Mouse (Mus musculus) thymus, adult 2 months (tissue): ENCODE results near the gene Rfx1. TPM values are rescaled to one million over a fixed set of nuclear protein-coding genes. Genes with fewer than 3 reads are reported as not detected.

Experiments used
- DNase-seq: peaks from one replicate; pipeline ENCODE4 v3.0.0; 2021
- H3K27ac ChIP-seq: fragments of 200-500 bp; 2 replicates; pipeline ENCODE4 v1.5.1; 2012; ENCODE audit warnings: low read length, control low read depth; ENCODE audit not compliant: control insufficient read depth, insufficient read depth
- H3K27me3 ChIP-seq: fragments of 200-500 bp; 2 replicates; pipeline ENCODE4 v1.6.1; 2012; ENCODE audit warnings: mild to moderate bottlenecking, low read length, moderate library complexity, mixed read lengths; ENCODE audit not compliant: control insufficient read depth, insufficient read depth
- H3K36me3 ChIP-seq: fragments of 200-500 bp; 2 replicates; pipeline ENCODE4 v1.6.1; 2012; ENCODE audit warnings: mild to moderate bottlenecking, low read length, moderate library complexity; ENCODE audit not compliant: control insufficient read depth, insufficient read depth
- H3K4me1 ChIP-seq: fragments of 200-500 bp; replicated peaks from 2 replicates; pipeline ENCODE4 v1.6.1; 2012; ENCODE audit warnings: low read length; ENCODE audit not compliant: control insufficient read depth, insufficient read depth
- H3K4me3 ChIP-seq: fragments of 200-500 bp; 2 replicates; pipeline ENCODE4 v1.5.1; 2012; ENCODE audit warnings: mild to moderate bottlenecking, low read length, control low read depth, moderate library complexity; ENCODE audit not compliant: control insufficient read depth, insufficient read depth
- CTCF ChIP-seq: fragments of 200-500 bp; IDR thresholded peaks from 2 replicates; pipeline ENCODE4 v1.5.1; 2012; ENCODE audit warnings: mild to moderate bottlenecking, control low read depth, low read length, moderate library complexity, borderline replicate concordance; ENCODE audit not compliant: control insufficient read depth, poor library complexity, insufficient read depth; ENCODE audit errors: extremely low read depth
- POLR2A ChIP-seq: fragments of 200-500 bp; IDR thresholded peaks from 2 replicates; pipeline ENCODE4 v1.6.1; 2012; ENCODE audit warnings: mild to moderate bottlenecking, low read length, control low read depth, moderate library complexity; ENCODE audit not compliant: control insufficient read depth, poor library complexity, insufficient read depth; ENCODE audit errors: extremely low read depth
- WGBS: fragments of 180-500 bp; shearing (Covaris S2); methylation state at CpG from one replicate; pipeline ENCODE4 v1.1.7; 2018; 5-methylcytosine and 5-hydroxymethylcytosine counted together
- polyA plus RNA-seq: library from polyadenylated mRNA; depleted of rRNA; stranded (reverse); fragments of >200 nt; gene quantifications from 2 replicates; pipeline ENCODE4 v1.2.3, GENCODE M21; 2012

Rfx1 gene
- polyA plus RNA-seq, 1 experiment: 76.1 TPM

GRCm38 (mm10) chr8:84024171-84024570, 42.5 kb upstream of the Rfx1 start:
- Histone ChIP-seq H3K4me3 (no peak overlapping the region), H3K4me1 (peaks cover 12% of the 10 kb centered on the region; the same call in 1 of the 2 replicates), H3K36me3 (no peaks in the 10 kb centered on the region), H3K27ac (no peak overlapping the region), H3K27me3 (no peaks in the 10 kb centered on the region; the same call in 1 of the 2 replicates)
- TF ChIP-seq CTCF (peak; percentile 86), POLR2A (no peak)
- WGBS: 20% methylated on average over 10 of the region's 10 CpGs
- peak; percentile 65 for DNase-seq

DNA sequence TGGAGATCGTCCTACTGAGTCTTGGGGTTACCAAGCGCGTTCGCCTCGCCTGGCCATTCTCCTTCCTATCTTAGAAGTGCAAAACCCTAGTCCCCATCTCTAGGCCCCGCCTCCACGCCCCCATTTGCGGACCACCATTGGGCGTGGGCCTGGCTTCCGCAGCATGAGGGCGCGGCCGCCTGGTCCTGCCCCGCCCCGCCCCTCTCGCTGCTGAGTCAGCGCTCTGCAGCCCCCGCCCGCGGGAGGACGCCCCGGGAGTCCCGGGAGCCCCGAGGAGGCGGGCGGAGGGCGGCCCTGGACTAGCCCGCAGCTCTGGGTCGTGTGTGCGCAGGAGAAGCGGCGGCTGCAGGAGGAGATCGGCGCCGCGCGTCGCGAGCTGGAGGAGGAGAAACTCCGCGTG, 40.8 kb upstream of the Rfx1 start:
- peak overlapping the region; percentile 10; the same call in 1 of the 2 replicates for H3K4me3 ChIP-seq
- H3K36me3 ChIP-seq: no peaks in the 10 kb centered on the region; the same call in 1 of the 2 replicates
- 2% methylated on average over 41 of the region's 41 CpGs for WGBS
- TF ChIP-seq CTCF (no peak), POLR2A (no peak)
- H3K27ac ChIP-seq: no peak overlapping the region
- no peaks in the 10 kb centered on the region; the same call in 1 of the 2 replicates for H3K27me3 ChIP-seq
- H3K4me1 ChIP-seq: peaks cover 12% of the 10 kb centered on the region; the same call in 1 of the 2 replicates
- DNase-seq: peak; percentile 78

DNA sequence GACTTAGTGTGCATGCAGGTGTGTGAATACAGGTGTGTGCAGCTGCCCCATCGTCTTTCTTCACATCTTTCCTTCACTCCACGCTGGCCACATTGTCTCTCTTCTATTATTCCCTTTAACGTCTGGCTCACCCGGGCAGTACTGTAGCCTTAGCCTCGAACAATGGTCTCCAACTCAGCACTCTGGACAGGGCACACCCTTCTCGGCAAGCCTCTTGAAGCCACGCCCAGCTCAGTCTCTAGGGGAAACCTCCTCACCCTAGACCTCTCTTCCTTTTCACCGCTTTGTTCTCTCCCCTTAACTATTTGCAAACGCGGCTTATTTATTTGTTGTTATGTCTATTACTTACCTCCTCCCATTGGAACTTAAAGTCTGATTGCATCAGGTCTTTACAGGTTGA, 39.2 kb upstream of the Rfx1 start:
- no peaks in the 10 kb centered on the region; the same call in 1 of the 2 replicates for H3K36me3 ChIP-seq
- 5% methylated on average over 10 of the region's 10 CpGs for WGBS
- DNase-seq: no peak
- no peak for TF ChIP-seq CTCF
- TF ChIP-seq POLR2A: no peak
- peaks cover 12% of the 10 kb centered on the region; the same call in 1 of the 2 replicates for H3K4me1 ChIP-seq
- H3K4me3 ChIP-seq: no peak overlapping the region
- no peak overlapping the region for H3K27ac ChIP-seq
- no peaks in the 10 kb centered on the region; the same call in 1 of the 2 replicates for H3K27me3 ChIP-seq

DNA sequence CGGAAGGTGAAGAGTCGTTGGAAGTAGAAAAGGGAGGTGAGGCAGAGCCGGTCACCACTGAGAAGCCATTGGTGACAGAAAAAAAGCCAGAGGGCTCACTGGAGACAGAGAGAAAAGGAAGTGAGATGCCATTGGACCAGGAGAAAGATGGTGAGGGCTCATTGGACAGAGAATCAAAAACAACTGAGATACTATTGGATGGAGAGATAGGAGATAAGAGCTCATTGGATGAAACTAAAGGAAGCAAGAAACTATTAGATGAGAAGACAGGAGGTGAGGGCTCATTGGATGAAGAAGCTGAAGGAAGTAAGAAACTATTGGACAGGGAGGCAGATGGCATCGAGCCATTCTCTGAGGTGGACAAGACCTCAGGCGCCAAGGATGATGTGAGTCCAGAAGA, 37.4 kb upstream of the Rfx1 start:
- Histone ChIP-seq H3K27ac (no peak overlapping the region), H3K4me1 (peaks cover 12% of the 10 kb centered on the region; the same call in 1 of the 2 replicates), H3K27me3 (no peaks in the 10 kb centered on the region; the same call in 1 of the 2 replicates), H3K36me3 (peaks cover 17% of the 10 kb centered on the region), H3K4me3 (no peak overlapping the region)
- TF ChIP-seq CTCF: no peak
- TF ChIP-seq POLR2A: no peak
- 92% methylated on average over 5 of the region's 5 CpGs for WGBS
- DNase-seq: no peak

DNA sequence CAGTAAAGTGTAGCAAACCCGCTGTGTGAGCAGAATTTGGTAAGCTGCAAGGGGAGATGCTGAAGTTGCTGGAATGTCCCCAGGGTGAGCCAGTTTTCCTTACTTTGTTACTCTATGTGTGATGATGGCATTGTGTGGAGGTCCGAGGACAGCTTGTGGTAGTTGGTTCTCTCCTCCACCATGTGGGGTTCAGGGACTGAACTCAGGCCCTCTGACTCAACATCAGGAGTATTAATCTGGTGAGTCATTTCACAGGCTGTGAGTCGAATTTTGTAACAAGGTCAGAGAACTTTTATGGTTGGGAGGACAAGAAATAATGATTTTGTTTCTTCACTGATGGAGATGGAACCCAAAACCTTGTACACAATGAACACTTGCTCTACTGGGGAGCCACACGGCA, 33.9 kb upstream of the Rfx1 start:
- no peaks in the 10 kb centered on the region; the same call in 1 of the 2 replicates for H3K27me3 ChIP-seq
- WGBS: 92% methylated on average over 4 of the region's 4 CpGs
- no peak overlapping the region for H3K4me3 ChIP-seq
- DNase-seq: no peak
- no peak overlapping the region for H3K27ac ChIP-seq
- H3K36me3 ChIP-seq: peaks cover 29% of the 10 kb centered on the region
- H3K4me1 ChIP-seq: no peaks in the 10 kb centered on the region
- TF ChIP-seq CTCF: no peak
- TF ChIP-seq POLR2A: no peak

DNA sequence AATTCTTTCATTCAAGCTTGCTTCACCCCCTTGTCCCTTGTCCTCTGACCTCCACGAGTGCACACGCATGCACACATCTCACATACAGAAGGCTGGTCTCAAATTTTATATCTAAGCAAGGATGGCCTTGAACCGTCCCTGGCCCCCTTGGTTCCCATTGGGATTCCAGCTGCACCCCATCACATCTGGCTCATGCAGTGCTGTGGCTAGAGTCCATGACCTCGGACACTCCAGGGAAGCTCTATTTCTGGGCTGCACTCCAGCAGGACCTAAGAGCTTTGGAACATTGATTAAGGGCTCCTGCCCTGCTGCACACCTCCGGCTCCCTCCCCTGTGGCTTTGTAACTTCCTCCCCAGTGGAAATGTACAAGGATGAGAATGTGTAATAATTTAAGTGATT, 28.6 kb upstream of the Rfx1 start:
- DNase-seq: no peak
- Histone ChIP-seq H3K4me1 (peaks cover 22% of the 10 kb centered on the region), H3K27me3 (no peaks in the 10 kb centered on the region), H3K36me3 (peaks cover 34% of the 10 kb centered on the region), H3K4me3 (no peak overlapping the region), H3K27ac (no peak overlapping the region)
- TF ChIP-seq CTCF (no peak), POLR2A (no peak)
- WGBS: 96% methylated on average over 5 of the region's 5 CpGs

GRCm38 (mm10) chr8:84039050-84039449, 27.6 kb upstream of the Rfx1 start:
- Histone ChIP-seq H3K4me1 (peaks cover 25% of the 10 kb centered on the region), H3K36me3 (peaks cover 24% of the 10 kb centered on the region), H3K27ac (no peak overlapping the region), H3K27me3 (no peaks in the 10 kb centered on the region), H3K4me3 (no peak overlapping the region)
- 27% methylated on average over 5 of the region's 5 CpGs for WGBS
- TF ChIP-seq CTCF (peak; percentile 67; the same call in 1 of the 2 replicates), POLR2A (0 out of 2 replicates have a peak, but pooled peaks have one; percentile 29)
- DNase-seq: peak; percentile 81
